Mouse (Mus musculus): ENCODE results near the gene Olfr441. TPM values are rescaled to one million over a fixed set of nuclear protein-coding genes. Genes with fewer than 3 reads are reported as not detected.
"Not testable (repeated sequence)": the region's sequence is repeated elsewhere in the genome, so short reads cannot be mapped to it uniquely, and the experiment has no call there.

Olfr441 gene
- not detected in 2 replicates for polyA plus RNA-seq (2012; rRNA removed)

GRCm38 (mm10) chr6:43106069-43106468, at the start of gene Olfr441:
Gene Olfr441 (plus strand): TSS chr6:43106369.
- H3K27ac ChIP-seq (ENCODE audit: control insufficient read depth, insufficient read depth, low read length); DNase-seq; H3K27me3 ChIP-seq (ENCODE audit: control insufficient read depth, insufficient read depth, low read length); H3K36me3 ChIP-seq (ENCODE audit: control insufficient read depth, insufficient read depth, low read length); H3K4me1 ChIP-seq (replicated peaks; ENCODE audit: control insufficient read depth, insufficient read depth, low read length); H3K4me3 ChIP-seq (ENCODE audit: control insufficient read depth, insufficient read depth, low read length): not testable (repeated sequence)
- 95% methylated on average over 1 of the region's 1 CpGs for WGBS

GRCm38 (mm10) chr6:43078750-43079149, 27.4 kb upstream of the Olfr441 start:
- Histone ChIP-seq H3K27me3 (ENCODE audit: control insufficient read depth, insufficient read depth, low read length) (no peaks in the 10 kb centered on the region), H3K27ac (ENCODE audit: control insufficient read depth, insufficient read depth, low read length) (no peak overlapping the region), H3K36me3 (ENCODE audit: control insufficient read depth, insufficient read depth, low read length) (no peaks in the 10 kb centered on the region), H3K4me3 (ENCODE audit: control insufficient read depth, insufficient read depth, low read length) (no peak overlapping the region), H3K4me1 (replicated peaks; ENCODE audit: control insufficient read depth, insufficient read depth, low read length) (no peaks in the 10 kb centered on the region)
- TF ChIP-seq CTCF (IDR thresholded peaks at IDR 0.05; ENCODE audit: borderline replicate concordance, control insufficient read depth, extremely low read depth, insufficient read depth, low read length, poor library complexity) (no peak), POLR2A (IDR thresholded peaks at IDR 0.05; ENCODE audit: control insufficient read depth, extremely low read depth, insufficient read depth, low read length, poor library complexity) (no peak)
- DNase-seq, result no peak
- WGBS, result 14% methylated on average over 2 of the region's 2 CpGs

GRCm38 (mm10) chr6:43081405-43081804, 24.8 kb upstream of the Olfr441 start:
- not testable (repeated sequence) for H3K27me3 ChIP-seq (ENCODE audit: control insufficient read depth, insufficient read depth, low read length); DNase-seq; H3K4me1 ChIP-seq (replicated peaks; ENCODE audit: control insufficient read depth, insufficient read depth, low read length); H3K4me3 ChIP-seq (ENCODE audit: control insufficient read depth, insufficient read depth, low read length); H3K27ac ChIP-seq (ENCODE audit: control insufficient read depth, insufficient read depth, low read length); H3K36me3 ChIP-seq (ENCODE audit: control insufficient read depth, insufficient read depth, low read length)

GRCm38 (mm10) chr6:43146267-43146666, 40.1 kb downstream of the Olfr441 start, which contains the start of gene Olfr237-ps1:
Gene Olfr237-ps1 (plus strand): TSS chr6:43146567.
- not testable (repeated sequence) for DNase-seq; H3K27ac ChIP-seq (ENCODE audit: control insufficient read depth, insufficient read depth, low read length); H3K4me3 ChIP-seq (ENCODE audit: control insufficient read depth, insufficient read depth, low read length); H3K4me1 ChIP-seq (replicated peaks; ENCODE audit: control insufficient read depth, insufficient read depth, low read length); H3K27me3 ChIP-seq (ENCODE audit: control insufficient read depth, insufficient read depth, low read length); H3K36me3 ChIP-seq (ENCODE audit: control insufficient read depth, insufficient read depth, low read length)
- 91% methylated on average over 2 of the region's 2 CpGs for WGBS

GRCm38 (mm10) chr6:43159502-43159901, 53.3 kb downstream of the Olfr441 start:
- no peaks in the 10 kb centered on the region for H3K36me3 ChIP-seq (ENCODE audit: control insufficient read depth, insufficient read depth, low read length)
- no peaks in the 10 kb centered on the region for H3K4me1 ChIP-seq (replicated peaks; ENCODE audit: control insufficient read depth, insufficient read depth, low read length)
- no peak overlapping the region for H3K27ac ChIP-seq (ENCODE audit: control insufficient read depth, insufficient read depth, low read length)
- WGBS, result 71% methylated on average over 1 of the region's 1 CpGs
- no peaks in the 10 kb centered on the region for H3K27me3 ChIP-seq (ENCODE audit: control insufficient read depth, insufficient read depth, low read length)
- H3K4me3 ChIP-seq (ENCODE audit: control insufficient read depth, insufficient read depth, low read length), result no peak overlapping the region
- no peak for DNase-seq
- TF ChIP-seq CTCF (IDR thresholded peaks at IDR 0.05; ENCODE audit: borderline replicate concordance, control insufficient read depth, extremely low read depth, insufficient read depth, low read length, poor library complexity), result no peak

GRCm38 (mm10) chr6:43162982-43163381, 56.8 kb downstream of the Olfr441 start, which contains the start of gene Olfr437:
Gene Olfr437 (plus strand): TSS chr6:43163282.
- no peak for DNase-seq
- Histone ChIP-seq H3K4me1 (replicated peaks; ENCODE audit: control insufficient read depth, insufficient read depth, low read length) (no peaks in the 10 kb centered on the region), H3K27ac (ENCODE audit: control insufficient read depth, insufficient read depth, low read length) (no peak within 1 kb of the TSS), H3K36me3 (ENCODE audit: control insufficient read depth, insufficient read depth, low read length) (no peaks in the 10 kb centered on the region), H3K4me3 (ENCODE audit: control insufficient read depth, insufficient read depth, low read length) (no peak within 1 kb of the TSS), H3K27me3 (ENCODE audit: control insufficient read depth, insufficient read depth, low read length) (no peaks in the 10 kb centered on the region)
- WGBS, result 76% methylated on average over 3 of the region's 3 CpGs
- TF ChIP-seq POLR2A (IDR thresholded peaks at IDR 0.05; ENCODE audit: control insufficient read depth, extremely low read depth, insufficient read depth, low read length, poor library complexity), result no peak
- TF ChIP-seq CTCF (IDR thresholded peaks at IDR 0.05; ENCODE audit: borderline replicate concordance, control insufficient read depth, extremely low read depth, insufficient read depth, low read length, poor library complexity), result no peak

GRCm38 (mm10) chr6:43167246-43167645, 61.1 kb downstream of the Olfr441 start:
- Histone ChIP-seq H3K4me3 (ENCODE audit: control insufficient read depth, insufficient read depth, low read length) (no peak overlapping the region), H3K36me3 (ENCODE audit: control insufficient read depth, insufficient read depth, low read length) (no peaks in the 10 kb centered on the region), H3K27me3 (ENCODE audit: control insufficient read depth, insufficient read depth, low read length) (no peaks in the 10 kb centered on the region), H3K27ac (ENCODE audit: control insufficient read depth, insufficient read depth, low read length) (no peak overlapping the region), H3K4me1 (replicated peaks; ENCODE audit: control insufficient read depth, insufficient read depth, low read length) (no peaks in the 10 kb centered on the region)
- DNase-seq, result no peak
- TF ChIP-seq CTCF (IDR thresholded peaks at IDR 0.05; ENCODE audit: borderline replicate concordance, control insufficient read depth, extremely low read depth, insufficient read depth, low read length, poor library complexity), result no peak
- TF ChIP-seq POLR2A (IDR thresholded peaks at IDR 0.05; ENCODE audit: control insufficient read depth, extremely low read depth, insufficient read depth, low read length, poor library complexity), result no peak
- 97% methylated on average over 4 of the region's 4 CpGs for WGBS

Other genes with a start within 250 kb of the Olfr441 start
- gene Olfr448, start 215.9 kb upstream of the Olfr441 start, polyA plus RNA-seq (2012; rRNA removed), result not detected in 2 replicates
- gene Olfr447, start 197.5 kb upstream of the Olfr441 start, polyA plus RNA-seq (2012; rRNA removed), result not detected in 2 replicates
- not detected in 2 replicates for gene Olfr446, start 185.0 kb upstream of the Olfr441 start, polyA plus RNA-seq (2012; rRNA removed)
- gene Olfr444, start 157.3 kb upstream of the Olfr441 start, polyA plus RNA-seq (2012; rRNA removed), result not detected in 2 replicates
- not detected in 2 replicates for gene Olfr237-ps1, start 40.2 kb downstream of the Olfr441 start, polyA plus RNA-seq (2012; rRNA removed)
- not detected in 2 replicates for gene Olfr437, start 56.9 kb downstream of the Olfr441 start, polyA plus RNA-seq (2012; rRNA removed)
- gene Olfr13, start 65.8 kb downstream of the Olfr441 start, polyA plus RNA-seq (2012; rRNA removed), result 0.09 TPM in 1 of 2 replicates, not detected in the other
- gene Olfr435, start 90.8 kb downstream of the Olfr441 start, polyA plus RNA-seq (2012; rRNA removed), result not detected in 2 replicates
- not detected in 2 replicates for gene Olfr434, start 106.7 kb downstream of the Olfr441 start, polyA plus RNA-seq (2012; rRNA removed)
- not detected in 2 replicates for gene Olfr47, start 125.2 kb downstream of the Olfr441 start, polyA plus RNA-seq (2012; rRNA removed)
- gene Arhgef5, start 159.2 kb downstream of the Olfr441 start, polyA plus RNA-seq (2012; rRNA removed), result 6.8 and 8.0 TPM in 2 replicates
- gene Nobox, start 203.2 kb downstream of the Olfr441 start, polyA plus RNA-seq (2012; rRNA removed), result 0.09 and 0.14 TPM in 2 replicates

Measured in thymus, adult 2 months (tissue).